Mouse (Mus musculus) spleen, embryonic (tissue): Measurements from ENCODE around the gene Olfr1188.
"Not testable (repeated sequence)": the region's sequence is repeated elsewhere in the genome, so short reads cannot be mapped to it uniquely, and the experiment has no call there.

Source experiments
- CTCF ChIA-PET: fragments of 350-600 bp; sonication (Branson Sonifier 250); formaldehyde crosslinking; loops from one replicate; lab custom pipeline; 2022; lab: Charles Lee

The Olfr1188 gene

GRCm38 (mm10) chr2:88556635-88557034, at the start of gene Olfr1188:
Gene Olfr1188 (plus strand): TSS chr2:88556935.
- CTCF ChIA-PET = no interaction called here

- CTCF ChIA-PET = no interaction called here
Measured at GRCm38 (mm10) chr2:88518251-88518650, 38.5 kb upstream of the Olfr1188 start, which contains the start of gene Olfr1186. Gene Olfr1186 (plus strand): TSS chr2:88518551.

GRCm38 (mm10) chr2:88525720-88526119, 31.0 kb upstream of the Olfr1188 start:
- CTCF ChIA-PET = no interaction called here

- CTCF ChIA-PET = not testable (repeated sequence)
Measured at GRCm38 (mm10) chr2:88572696-88573095, 16.0 kb downstream of the Olfr1188 start.

- CTCF ChIA-PET = no interaction called here
Measured at GRCm38 (mm10) chr2:88586154-88586553, 29.4 kb downstream of the Olfr1188 start, which contains the start of gene Olfr1189. Gene Olfr1189 (plus strand): TSS chr2:88586454.
